Mouse (Mus musculus) CD8-positive naive resting alpha-beta T cell, adult 2 months (primary cell): ENCODE data around the gene Myrip.

Source experiments
- DNase-seq, 2 experiments: peaks; one replicate each; pipeline ENCODE4 v3.0.0; 2022; ENCODE audit warnings: low read depth in 2 of 2, low spot score in 2 of 2

Myrip gene

DNA sequence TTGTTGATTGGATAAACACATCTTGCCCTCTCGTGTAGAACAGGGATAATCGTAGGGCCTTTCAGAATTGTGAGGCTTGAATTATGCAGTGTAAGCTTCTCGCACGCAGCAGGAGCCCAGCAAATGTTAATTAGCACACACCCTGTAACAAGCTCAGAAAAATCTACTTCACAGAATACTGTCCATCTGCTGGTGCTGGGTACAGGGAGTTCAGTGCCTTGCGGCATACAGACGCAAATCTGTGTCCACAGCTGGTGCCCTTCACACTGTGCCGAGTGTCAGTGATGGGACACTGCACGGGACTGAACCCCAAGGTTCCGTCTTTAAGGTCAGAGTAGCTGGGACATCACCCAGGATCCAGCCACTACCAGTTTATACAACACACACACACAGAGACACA, 143.3 kb downstream of the Myrip start:
- DNase-seq: no peak

DNA sequence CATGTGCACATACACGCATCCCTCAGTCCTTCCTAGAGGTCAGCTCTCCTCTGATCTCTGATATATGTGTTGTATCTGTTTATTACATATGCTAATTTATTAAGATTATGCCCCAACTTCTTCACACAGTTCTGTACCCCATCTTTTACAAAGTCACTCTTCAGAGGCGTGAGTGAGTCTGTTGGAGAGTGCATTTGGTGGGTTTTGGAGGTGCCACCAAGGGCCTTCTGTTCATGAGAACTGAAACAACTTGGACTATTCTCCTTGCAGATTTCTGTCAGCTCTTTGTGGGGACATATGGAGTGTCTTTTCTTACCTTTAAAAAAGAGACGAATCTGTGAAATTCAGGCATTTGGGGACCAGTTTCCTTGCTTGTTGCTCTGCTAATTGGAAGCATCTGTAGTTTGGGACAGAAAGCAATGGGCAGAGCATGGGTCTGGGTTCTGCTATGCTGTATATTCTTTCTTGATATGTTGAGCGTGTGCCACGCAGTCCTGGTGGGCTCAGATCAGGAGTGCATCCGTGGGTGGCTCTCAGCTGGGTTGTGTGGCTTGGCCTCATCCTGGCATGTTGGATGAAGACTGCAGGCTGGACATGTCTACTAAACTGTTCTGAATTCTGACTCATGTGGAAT, 148.5 kb downstream of the Myrip start:
- no peak for DNase-seq

DNA sequence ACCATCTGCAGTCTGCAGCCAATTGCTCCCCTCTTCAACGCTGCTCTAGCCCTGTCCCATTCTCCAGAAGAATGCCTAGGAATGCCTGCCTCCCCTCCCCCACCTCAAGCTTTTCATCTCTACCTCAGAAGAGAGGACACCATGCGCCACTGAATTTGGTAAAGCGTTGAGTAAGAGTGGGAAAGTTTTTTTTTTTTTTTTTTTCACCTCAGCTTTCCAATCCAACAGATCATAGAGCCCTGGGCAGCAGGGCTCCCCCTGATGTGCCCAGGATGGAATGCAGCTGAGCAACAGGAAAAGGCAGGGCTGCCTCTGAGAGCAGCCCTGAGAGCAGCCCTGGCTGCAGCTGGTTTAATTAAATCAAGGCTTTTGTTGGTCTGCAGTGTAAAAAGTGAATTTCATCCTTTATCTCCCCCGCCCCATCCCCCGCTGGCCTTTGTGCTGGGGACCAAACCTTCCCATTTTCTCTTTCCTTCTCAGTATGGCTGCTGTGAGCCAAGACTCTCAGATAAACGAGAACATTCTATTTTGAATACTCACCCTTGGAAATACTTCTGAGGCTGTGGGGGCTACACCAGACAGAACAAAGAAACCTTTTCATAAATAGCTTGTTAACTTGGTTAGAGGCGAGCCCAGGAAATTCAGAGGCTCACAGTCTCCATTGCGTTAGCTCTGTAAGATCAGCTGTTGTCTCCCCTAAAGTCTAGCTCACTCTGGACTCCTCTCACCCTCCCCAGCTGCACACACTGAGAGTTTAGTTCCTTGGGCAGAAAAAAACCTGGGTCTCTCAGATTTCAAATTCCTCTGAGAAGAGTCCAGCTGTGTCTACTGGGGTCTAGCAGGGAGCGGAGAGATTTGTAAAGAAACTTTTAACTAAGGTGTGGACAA, 154.7 kb downstream of the Myrip start:
- no peak for DNase-seq

DNA sequence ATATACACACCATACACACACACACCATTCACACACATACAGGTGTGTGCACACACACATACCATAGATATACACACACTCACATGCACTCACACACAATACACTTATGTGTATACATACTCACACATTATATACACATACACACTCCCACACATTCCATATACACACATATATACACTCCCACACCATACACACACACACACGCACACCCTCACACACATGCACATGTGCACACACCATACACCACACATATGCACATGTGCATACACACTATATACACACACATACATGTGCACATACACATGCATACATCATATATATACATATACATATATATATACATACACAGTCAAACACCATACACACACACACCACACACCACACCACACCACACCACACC, 169.1 kb downstream of the Myrip start:
- DNase-seq: no peak

DNA sequence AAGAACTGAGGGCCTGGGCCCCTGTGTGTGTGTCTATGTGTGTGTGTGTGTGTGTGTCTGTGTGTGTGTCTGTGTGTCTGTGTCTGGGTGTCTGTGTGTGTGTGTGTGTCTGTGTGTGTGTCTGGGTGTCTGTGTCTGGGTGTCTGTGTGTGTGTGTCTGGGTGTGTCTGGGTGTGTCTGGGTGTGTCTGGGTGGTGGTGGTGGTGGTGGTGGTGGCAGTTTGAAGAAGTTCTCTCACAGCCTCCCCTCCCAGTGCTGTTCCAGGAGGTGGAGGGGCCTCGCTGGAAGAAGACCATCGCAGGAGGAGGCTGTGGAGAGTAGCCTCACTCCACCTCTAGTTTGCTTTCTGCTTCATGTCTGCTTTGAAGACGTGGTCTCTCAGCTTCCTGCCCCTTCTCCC, 180.3 kb downstream of the Myrip start:
- DNase-seq: no peak

DNA sequence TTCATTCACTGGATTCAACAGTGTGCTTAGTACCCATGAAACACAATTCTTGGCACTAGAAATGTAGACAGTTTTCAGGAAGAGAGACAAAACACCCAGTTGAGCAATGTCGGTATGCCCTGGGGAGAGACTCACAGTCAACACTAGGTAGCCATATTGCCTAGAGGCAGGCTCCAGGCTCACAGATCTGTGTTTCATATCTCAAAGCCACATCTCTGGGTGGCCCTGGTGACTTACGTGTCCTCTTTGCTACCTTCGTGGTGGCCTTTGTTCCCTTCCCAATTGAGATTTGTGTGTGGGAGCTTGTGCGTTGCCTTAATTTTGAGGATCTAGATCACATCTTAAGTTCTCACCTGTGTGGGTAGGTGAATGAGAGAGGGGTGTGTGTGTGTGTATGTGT, 181.1 kb downstream of the Myrip start:
- DNase-seq: no peak

DNA sequence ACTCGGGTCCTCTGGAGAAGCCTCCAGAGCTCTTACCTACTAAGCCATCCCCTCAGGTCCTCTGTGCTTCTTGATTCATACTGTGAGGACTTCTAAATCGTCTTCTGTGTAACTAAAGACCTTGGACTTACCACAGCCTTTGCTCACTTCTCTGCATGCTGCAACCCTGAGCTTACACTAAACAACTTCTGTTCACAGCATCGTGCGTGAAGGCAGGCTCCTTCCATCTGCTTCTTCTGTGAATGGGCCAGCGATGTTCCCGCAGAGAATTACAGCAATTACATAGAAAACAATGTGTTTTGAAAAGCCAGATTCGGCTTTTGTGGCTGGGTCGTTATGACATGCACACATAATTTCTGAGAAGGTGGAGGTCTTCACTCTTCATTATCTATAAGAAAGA, 181.8 kb downstream of the Myrip start:
- no peak for DNase-seq

DNA sequence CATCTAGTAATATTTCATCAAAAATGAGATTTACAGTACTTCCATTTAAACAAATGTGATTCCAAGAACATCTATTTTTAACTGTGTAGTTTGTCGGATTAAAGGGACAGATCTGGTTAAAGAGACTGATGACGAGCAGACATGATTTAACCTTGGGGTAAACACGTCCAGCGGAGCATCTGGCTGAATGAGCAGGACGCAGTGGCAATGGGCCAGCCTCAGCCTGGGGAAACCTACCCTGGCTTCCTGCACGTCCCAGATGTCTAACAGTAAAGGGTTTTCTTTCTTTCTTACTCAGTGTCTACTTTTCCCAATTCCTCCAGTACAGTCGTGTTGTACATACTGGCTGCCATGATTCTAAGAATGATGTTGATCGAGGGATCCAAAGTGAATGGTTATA, 185.8 kb downstream of the Myrip start:
- no peak for DNase-seq

DNA sequence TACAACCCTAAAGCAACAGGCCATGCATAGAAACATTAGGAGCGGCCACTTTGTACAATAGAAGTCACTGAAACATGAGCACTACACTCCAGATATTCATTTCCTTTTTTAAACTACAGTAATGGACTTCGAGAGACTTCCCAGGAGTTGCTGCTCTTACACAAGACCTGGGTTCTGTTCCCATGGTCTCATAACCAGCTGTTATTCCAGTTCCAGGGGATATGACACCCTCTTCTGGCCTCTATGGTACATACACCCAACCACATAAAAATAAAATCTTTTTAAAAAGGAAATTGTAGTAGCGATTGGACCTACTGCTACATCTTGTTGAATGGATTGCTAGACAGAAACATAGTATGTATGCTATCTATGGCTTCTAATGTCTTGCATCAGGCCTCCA, 190.2 kb downstream of the Myrip start:
- no peak for DNase-seq

DNA sequence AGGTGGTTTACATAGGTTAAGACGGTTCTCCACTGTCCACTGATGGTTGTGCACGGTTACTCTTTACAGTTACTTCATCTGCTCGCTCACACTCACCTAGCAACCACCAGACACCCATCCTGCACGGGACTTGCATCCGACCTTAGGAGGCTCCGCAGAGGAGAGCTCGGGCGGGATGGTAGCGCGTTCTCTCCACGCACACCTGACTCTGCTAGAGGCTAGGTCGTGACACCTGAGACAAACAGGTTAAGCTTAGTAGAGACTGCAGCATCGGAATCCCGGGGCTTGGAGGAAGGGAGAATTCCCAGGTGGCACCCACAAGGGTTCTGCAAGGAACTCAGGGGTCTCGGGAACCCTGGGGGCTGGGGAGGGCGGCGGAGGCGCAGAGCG, 190.7 kb downstream of the Myrip start, which contains the start of gene Eif1b:
Gene Eif1b, plus strand, starts transcription at position 223 of the 390 bp plus-strand sequence.
- peak in 1 of 2 experiments; percentile 25 for DNase-seq

DNA sequence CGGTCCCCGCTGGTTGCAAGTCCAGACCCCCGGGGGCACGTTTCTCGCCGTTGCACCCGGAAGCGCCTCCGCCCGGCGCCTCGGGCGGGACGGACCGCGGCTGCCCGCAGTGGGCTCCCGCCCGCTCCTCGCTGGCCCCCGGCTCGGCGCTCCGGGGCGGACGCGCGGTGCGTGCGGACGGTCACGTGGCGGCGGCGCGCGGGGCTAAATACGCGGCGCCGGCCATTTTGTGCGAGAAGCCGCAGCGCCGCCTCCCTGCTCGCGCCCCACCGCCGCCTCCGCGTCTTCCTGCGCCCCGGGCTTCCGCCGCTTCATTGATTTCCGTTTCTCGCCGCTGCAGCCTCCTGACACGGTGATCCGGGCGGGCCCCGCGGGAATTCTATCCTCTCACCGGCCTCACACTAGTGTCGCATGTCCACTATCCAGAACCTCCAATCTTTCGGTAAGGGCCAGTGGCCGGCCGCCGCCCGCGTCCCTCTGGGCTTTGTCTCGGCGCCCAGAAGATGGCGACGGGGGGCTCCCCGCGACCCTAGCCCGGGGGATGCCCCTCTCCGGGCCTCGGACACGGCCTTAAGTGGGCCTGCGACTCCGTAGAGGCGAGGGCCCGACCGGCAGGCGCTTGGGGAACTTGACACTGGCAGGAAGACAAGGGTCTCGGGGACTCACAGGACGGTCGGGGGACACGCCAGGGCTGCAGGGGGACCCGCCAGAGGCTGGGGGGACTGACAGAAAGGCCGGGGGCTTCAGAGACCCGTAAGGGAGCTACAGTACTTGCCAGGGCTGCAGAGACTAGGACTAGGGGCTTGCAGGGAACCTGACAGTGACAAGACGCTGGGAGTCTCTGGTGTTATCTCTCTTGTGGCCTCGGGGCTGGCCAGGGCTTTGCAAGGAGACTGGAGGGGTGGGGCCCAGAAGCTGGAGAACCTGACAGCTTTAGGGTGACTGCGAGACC, 191.4 kb downstream of the Myrip start:
- DNase-seq: peak; percentile 67 to 68

DNA sequence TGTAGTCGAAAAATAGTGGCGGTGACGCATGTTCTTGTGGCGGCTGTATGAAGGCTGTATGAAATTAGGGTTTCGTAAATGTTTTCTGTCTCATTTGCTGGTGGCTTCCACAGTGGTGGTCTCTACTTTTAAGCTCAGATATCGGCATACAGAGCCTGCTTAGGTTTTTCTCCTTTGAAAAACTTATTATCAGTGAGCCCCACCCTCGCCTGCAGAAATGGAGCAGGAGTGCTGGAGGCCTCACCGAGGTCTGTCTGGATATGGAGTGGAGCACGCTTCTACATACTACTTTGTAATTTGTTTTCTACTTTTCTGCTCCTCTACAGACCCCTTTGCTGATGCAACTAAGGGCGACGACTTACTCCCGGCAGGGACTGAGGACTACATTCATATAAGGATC, 192.5 kb downstream of the Myrip start:
- DNase-seq: no peak

DNA sequence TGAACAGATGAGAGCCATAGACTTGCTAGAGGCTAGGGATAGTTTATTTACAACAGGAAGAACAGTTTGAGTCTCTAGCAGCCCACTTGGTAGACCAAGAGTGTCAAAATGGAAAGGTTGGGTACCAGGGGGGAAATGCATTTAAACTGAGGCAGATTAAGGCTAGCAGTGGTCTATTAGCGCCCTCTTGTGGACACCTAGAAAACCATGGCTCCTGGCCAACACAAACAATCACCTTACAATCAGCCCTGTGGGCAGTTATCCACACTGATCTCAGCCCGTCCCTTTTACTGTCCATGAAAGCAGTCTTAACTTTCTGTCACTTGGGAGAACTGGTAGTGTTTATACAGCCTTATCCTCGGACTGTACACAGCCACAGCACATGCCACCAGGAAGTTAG, 195.4 kb downstream of the Myrip start:
- DNase-seq: peak; percentile 48 to 55

DNA sequence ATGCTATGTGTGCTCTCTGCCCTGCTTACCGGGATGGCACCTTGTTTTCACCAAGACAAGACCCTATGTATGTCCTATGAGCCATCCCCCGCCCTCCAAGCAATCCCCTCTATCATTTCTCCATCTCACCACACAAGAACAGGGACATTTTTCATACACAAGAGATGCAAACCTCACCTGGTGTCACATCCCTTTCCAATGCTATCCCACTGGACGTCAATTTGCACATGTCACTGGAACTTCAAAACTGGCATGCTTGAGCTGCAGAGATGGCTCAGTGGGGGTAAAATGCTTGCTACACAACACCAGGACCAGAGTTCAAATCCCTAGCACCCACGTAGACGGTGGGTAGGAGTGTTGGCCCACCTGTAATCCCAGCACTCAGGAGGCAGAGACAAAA, 196.7 kb downstream of the Myrip start:
- no peak for DNase-seq

DNA sequence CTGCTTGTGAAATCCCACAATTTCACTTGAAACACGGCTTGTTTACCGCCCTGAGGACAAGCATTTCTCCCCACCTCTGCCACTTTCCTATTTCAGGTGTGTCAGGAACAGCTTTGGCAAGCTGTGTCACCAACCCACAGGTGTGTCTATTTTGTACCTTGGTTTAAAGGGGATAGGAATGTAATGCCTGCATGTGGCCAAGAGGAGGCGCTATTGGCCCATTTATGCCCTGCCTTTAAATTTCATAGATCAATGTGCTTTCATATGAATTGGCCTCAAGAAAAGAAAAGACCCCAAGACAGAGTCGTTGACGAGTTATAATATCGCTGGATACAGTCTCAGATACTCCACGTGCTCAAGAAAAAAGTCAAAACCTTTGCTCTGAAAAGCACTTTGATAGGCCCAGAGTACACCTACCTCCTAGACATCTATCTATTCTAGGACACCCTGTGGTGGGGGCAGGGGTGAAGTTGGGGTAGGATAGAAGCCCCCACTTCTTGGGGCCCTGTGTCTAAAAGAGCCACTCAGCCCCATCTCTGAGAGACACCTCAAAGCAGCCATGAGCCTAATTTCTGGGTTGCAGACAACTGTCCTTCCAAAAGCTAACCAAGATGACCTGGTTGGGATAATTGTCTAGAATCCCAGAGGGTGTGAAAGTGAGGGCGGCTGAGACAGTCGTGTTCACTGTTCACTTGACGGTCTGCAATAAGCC, 200.0 kb downstream of the Myrip start:
- DNase-seq: no peak

DNA sequence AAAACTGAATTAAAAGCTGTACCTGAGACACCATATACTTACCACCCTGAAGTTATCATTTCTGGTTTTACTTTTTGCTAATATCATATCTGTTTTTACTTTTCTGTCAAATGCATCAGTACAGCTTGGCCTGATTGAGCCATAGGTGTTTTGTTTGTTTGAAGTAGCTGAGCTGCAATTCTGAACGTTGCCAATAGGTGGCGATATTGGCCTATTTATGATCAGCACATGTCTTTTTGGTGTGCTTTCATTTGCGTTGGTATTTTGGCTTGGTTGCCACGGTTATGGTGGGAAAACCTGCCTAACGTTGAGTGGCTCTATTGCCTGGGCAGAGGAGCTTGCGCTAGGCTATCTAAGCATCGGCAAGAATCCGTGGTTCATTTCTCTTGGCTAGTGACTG, 200.7 kb downstream of the Myrip start:
- DNase-seq: peak; percentile 67 to 76

DNA sequence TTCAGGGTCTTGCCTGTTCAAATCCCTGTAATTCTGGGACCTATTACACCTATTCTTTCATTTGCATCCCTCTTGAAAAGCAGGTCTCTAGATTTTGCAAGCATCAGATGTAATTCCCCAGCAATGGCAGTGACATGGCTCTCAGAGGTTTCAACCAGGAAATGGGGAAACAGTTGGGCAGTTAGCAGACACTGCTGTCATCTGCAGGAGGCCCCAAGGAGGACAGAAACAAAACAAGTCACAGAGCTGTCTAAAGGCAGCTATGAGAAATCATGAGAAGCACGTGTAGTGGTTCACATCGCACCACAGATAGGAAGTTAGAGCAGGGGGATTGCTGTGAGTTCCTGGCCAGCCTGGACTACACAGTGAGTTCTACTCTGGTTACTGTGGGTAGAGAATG, 203.1 kb downstream of the Myrip start:
- no peak for DNase-seq

DNA sequence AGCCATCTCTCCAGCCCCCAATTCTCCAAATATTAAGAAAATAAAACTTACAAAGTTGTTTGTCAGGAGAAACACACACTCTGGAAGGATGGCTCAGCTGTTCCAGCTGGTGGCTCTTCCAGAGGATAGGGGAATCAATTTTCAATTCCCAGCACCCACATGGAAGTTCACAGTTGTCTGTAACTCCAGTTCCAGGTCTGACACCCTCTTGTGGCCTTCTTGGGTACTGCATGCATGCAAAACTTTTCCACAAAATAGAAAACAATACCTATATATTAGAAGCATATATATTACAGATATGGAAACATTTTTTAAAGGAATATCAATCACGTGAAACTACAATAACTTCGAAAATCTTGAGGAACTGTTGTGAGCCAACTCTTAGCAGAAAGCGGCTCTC, 210.5 kb downstream of the Myrip start:
- no peak for DNase-seq

DNA sequence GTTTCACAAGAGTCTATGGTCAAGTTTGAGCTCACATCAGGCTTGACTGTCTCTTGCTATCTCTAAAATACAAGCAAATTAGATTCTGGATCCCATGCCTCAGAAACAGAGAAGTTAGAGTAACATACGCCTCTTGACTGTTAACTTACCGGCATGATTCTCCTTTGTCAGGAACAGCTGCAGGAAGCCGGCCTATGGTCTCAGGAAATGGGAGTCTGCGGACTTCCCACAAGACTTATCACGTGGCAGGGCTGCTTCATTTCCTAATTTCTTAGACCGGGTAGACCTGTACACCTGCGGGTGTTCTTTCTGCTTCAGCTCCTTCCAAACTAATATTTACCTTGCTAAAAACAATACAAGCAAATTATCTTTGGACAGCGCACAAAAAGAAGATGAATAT, 215.4 kb downstream of the Myrip start:
- DNase-seq: no peak

DNA sequence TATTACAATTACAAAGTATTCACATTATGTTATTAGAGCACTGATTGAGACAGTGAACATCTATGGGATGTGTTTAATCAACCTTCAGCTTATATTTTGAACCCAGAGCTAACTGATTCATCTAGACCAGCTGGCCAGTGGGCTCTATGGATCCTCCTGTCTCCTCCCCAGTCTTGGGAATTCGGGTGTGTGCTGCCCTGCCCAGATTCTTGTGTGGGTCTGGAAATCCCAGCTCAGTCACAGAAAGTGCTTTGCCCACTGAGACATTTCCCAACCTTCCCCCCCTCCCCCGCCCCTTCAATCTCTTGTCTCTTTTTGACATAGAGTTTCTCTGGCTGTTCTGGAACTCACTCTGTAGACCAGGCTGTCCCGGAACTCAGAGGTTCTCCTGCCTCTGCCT, 217.6 kb downstream of the Myrip start:
- DNase-seq: no peak
